Mouse (Mus musculus) stomach, embryonic 15.5 days (tissue): ENCODE data around the gene Cnot4. TPM values are rescaled to one million over a fixed set of nuclear protein-coding genes. Genes with fewer than 3 reads are reported as not detected.
"Not testable (repeated sequence)": the region's sequence is repeated elsewhere in the genome, so short reads cannot be mapped to it uniquely, and the experiment has no call there.

Source experiments
- ATAC-seq: fragments of 200-750 bp; cut with Nextera tagmentation; 2 replicates; pipeline ENCODE4 v1.8.0; 2017; ENCODE audit warnings: low read depth, moderate number of reproducible peaks, moderate TSS enrichment; ENCODE audit not compliant: insufficient read depth, low FRiP score
- H3K27ac ChIP-seq: fragments of 300-500 bp; sonication (generic); 2 replicates; pipeline ENCODE4 v1.5.1; 2015; ENCODE audit warnings: mild to moderate bottlenecking, inconsistent platforms
- H3K27me3 ChIP-seq: fragments of 300-500 bp; sonication (generic); replicated peaks from 2 replicates; pipeline ENCODE4 v1.6.1; 2015; ENCODE audit warnings: inconsistent platforms
- H3K36me3 ChIP-seq: fragments of 300-500 bp; sonication (generic); 2 replicates; pipeline ENCODE4 v1.6.1; 2015; ENCODE audit warnings: inconsistent platforms
- H3K4me1 ChIP-seq: fragments of 300-500 bp; sonication (generic); 2 replicates; pipeline ENCODE4 v1.6.1; 2015; ENCODE audit warnings: inconsistent platforms
- H3K4me2 ChIP-seq: fragments of 300-500 bp; sonication (generic); 2 replicates; pipeline ENCODE4 v1.6.1; 2015; ENCODE audit warnings: mild to moderate bottlenecking, inconsistent platforms
- H3K4me3 ChIP-seq: fragments of 300-500 bp; sonication (generic); replicated peaks from 2 replicates; pipeline ENCODE4 v1.5.1; 2015; ENCODE audit warnings: inconsistent platforms
- H3K9ac ChIP-seq: fragments of 300-500 bp; sonication (generic); 2 replicates; pipeline ENCODE4 v1.6.1; 2015; ENCODE audit warnings: inconsistent platforms
- H3K9me3 ChIP-seq: fragments of 300-500 bp; sonication (generic); 2 replicates; pipeline ENCODE4 v1.6.1; 2016; ENCODE audit warnings: inconsistent platforms
- WGBS: fragments of 180-500 bp; shearing (Covaris S2); methylation state at CpG from one replicate; pipeline ENCODE4 v1.1.7; 2015; 5-methylcytosine and 5-hydroxymethylcytosine counted together
- polyA plus RNA-seq: library from polyadenylated mRNA; unstranded; fragments of >200 nt; fragmentation: Nextera tagmentation; extraction: Ambion mirVana; gene quantifications from 2 replicates; pipeline ENCODE4 v1.2.1, GENCODE M21; 2015

Cnot4 gene
- 22.7 and 25.4 TPM in 2 replicates for polyA plus RNA-seq

- peak; percentile 99 for ATAC-seq
- Histone ChIP-seq H3K4me2 (peak within 1 kb of the TSS; percentile 90), H3K9ac (peak within 1 kb of the TSS; percentile 86), H3K4me1 (peaks cover 11% of the 10 kb centered on the region; the same call in 1 of the 2 replicates), H3K36me3 (no peaks in the 10 kb centered on the region), H3K4me3 (peak within 1 kb of the TSS; percentile 83), H3K27me3 (no peaks in the 10 kb centered on the region), H3K9me3 (no peaks in the 10 kb centered on the region), H3K27ac (peak within 1 kb of the TSS; percentile 94)
- under 1% methylated on average over 55 of the region's 55 CpGs for WGBS
Observed at GRCm38 (mm10) chr6:35133579-35134488, at the start of gene Cnot4. Gene Cnot4, minus strand, starts transcription at chr6:35133724.

- 96% methylated on average over 3 of the region's 3 CpGs for WGBS
Observed at GRCm38 (mm10) chr6:35179299-35179698, 45.8 kb upstream of the Cnot4 start.

DNA sequence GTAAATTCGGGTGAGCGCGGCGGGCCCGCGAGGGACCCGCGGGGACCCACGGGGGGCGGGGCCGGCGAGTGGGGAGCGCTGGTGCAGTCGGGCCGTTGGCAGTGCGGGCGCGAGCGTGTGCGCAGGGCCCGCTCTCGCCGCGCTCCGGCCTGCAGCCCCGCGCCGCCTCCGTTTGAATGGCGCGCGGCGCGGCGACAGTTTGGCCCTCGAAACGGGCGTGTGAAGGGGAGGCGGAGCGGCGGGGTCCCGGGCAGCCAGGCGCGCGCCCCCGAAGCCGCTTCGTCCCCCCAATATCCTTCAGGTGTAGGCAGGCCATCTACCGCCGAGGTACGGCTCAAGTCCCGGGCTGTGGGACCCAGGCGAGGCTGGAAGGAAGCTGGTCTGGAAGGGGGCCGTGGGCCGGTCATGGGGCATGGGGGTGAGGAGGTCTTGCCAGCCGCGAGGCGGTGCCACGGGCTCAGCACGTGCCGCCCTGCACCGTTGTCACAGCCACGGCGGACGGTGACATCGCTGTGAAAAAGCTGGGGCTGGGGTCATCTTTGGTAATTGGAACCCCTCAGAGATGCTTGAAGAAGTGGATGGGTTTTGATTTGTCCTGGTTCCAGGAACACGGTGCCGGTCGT lies 44.2 kb upstream of the Cnot4 start:
- Histone ChIP-seq H3K27me3 (no peaks in the 10 kb centered on the region), H3K27ac (peak overlapping the region; percentile 93), H3K4me1 (peaks cover 5% of the 10 kb centered on the region; the same call in 1 of the 2 replicates), H3K9me3 (no peaks in the 10 kb centered on the region), H3K36me3 (no peaks in the 10 kb centered on the region), H3K4me3 (peak overlapping the region; percentile 70), H3K4me2 (peak overlapping the region; percentile 63), H3K9ac (peak overlapping the region; percentile 84)
- WGBS = under 1% methylated on average over 69 of the region's 69 CpGs
- peak; percentile 68; the same call in 1 of the 2 replicates for ATAC-seq

More at GRCm38 (mm10) chr6:35179299-35179698, 45.8 kb upstream of the Cnot4 start:
- not testable (repeated sequence) for H3K4me1 ChIP-seq, H3K27ac ChIP-seq, H3K9me3 ChIP-seq, H3K4me3 ChIP-seq, ATAC-seq, H3K27me3 ChIP-seq, H3K9ac ChIP-seq, H3K36me3 ChIP-seq, H3K4me2 ChIP-seq

DNA sequence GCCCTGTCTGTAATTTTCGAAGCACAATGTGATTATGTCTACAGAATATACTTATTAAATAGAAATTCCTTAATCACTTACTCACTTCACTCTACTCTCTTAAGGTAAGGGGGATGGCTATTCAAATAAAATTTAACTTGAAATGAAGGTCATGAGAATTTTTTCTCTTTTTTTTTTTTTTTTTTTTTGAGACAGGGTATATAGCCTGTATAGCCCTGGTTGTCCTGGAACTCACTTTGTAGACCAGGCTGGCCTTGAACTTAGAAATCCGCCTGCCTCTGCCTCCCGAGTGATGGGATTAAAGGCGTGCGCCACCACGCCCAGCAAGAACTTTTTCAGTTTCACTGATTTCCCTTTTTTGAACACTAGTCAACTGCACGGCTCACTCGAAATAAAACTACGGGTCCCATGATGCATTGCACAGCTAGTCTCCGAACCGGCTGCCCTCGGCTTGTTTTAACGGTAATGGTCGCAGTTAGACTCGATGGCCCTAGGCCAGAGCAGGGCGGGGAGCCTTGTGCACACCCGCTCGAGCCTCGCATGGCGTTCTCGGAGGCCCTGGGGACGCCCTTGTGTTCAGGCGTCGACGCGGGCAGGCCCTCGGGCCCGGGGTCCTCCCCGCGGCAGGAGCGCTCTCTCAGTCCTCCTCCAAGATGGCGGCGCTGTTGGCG lies 43.6 kb upstream of the Cnot4 start, which contains the start of gene Nup205:
TSS of gene Nup205 (plus strand) at position 443 of the 671 bp plus-strand sequence.
- 3% methylated on average over 34 of the region's 34 CpGs for WGBS
- Histone ChIP-seq H3K27ac (peak within 1 kb of the TSS; percentile 93), H3K27me3 (no peaks in the 10 kb centered on the region), H3K4me3 (peak within 1 kb of the TSS; percentile 70), H3K9ac (peak within 1 kb of the TSS; percentile 84), H3K4me2 (peak within 1 kb of the TSS; percentile 63), H3K4me1 (peaks cover 4% of the 10 kb centered on the region; the same call in 1 of the 2 replicates), H3K36me3 (no peaks in the 10 kb centered on the region), H3K9me3 (no peaks in the 10 kb centered on the region)
- ATAC-seq = peak; percentile 89

- H3K9me3 ChIP-seq = no peaks in the 10 kb centered on the region
- H3K9ac ChIP-seq = no peak overlapping the region
- no peaks in the 10 kb centered on the region for H3K36me3 ChIP-seq
- H3K4me1 ChIP-seq = no peaks in the 10 kb centered on the region
- H3K27me3 ChIP-seq = no peaks in the 10 kb centered on the region
- H3K4me3 ChIP-seq = no peak overlapping the region
- no peak overlapping the region for H3K27ac ChIP-seq
- no peak for ATAC-seq
- H3K4me2 ChIP-seq = no peak overlapping the region
- 80% methylated on average over 4 of the region's 4 CpGs for WGBS
Observed at GRCm38 (mm10) chr6:35173181-35173580, 39.7 kb upstream of the Cnot4 start.

- WGBS = 64% methylated on average over 3 of the region's 3 CpGs
- not testable (repeated sequence) for ATAC-seq
Observed at GRCm38 (mm10) chr6:35172028-35172427, 38.5 kb upstream of the Cnot4 start.

GRCm38 (mm10) chr6:35169250-35169649 lies 35.7 kb upstream of the Cnot4 start:
- Histone ChIP-seq H3K4me1 (no peaks in the 10 kb centered on the region), H3K4me3 (no peak overlapping the region), H3K27ac (no peak overlapping the region), H3K9ac (no peak overlapping the region), H3K27me3 (no peaks in the 10 kb centered on the region), H3K36me3 (no peaks in the 10 kb centered on the region), H3K4me2 (no peak overlapping the region), H3K9me3 (no peaks in the 10 kb centered on the region)
- no peak for ATAC-seq
- 51% methylated on average over 4 of the region's 4 CpGs for WGBS

More at GRCm38 (mm10) chr6:35172028-35172427, 38.5 kb upstream of the Cnot4 start:
- H3K4me1 ChIP-seq, H3K9ac ChIP-seq, H3K27me3 ChIP-seq, H3K4me3 ChIP-seq, H3K27ac ChIP-seq, H3K4me2 ChIP-seq, H3K36me3 ChIP-seq, H3K9me3 ChIP-seq: not testable (repeated sequence)

DNA sequence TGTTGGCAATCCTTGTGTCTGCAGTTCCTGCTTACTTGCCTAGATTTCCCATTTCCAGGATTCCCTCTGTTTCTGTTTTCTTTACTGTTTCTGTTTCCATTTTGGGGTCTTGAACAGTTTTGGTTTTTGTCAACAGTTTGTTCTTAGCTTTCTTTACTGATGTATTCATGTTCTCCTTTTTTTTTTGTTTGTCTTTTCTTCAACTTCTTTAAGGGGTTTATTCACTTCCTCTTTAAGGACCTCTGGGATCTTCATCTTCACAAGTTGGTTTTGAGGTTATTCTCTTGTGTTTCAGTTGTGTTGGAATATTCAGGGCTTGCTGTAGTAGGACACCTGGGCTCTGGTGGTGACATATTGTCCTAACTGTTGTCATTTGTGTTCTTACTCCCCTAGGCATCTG lies 21.0 kb upstream of the Cnot4 start:
- no peak for ATAC-seq
- H3K4me1 ChIP-seq = no peaks in the 10 kb centered on the region

GRCm38 (mm10) chr6:35147726-35148422 lies 14.3 kb upstream of the Cnot4 start:
- no peaks in the 10 kb centered on the region for H3K36me3 ChIP-seq
- no peaks in the 10 kb centered on the region for H3K9me3 ChIP-seq
- no peak overlapping the region for H3K27ac ChIP-seq
- H3K9ac ChIP-seq = no peak overlapping the region
- 72% methylated on average over 3 of the region's 3 CpGs for WGBS
- H3K27me3 ChIP-seq = no peaks in the 10 kb centered on the region
- H3K4me1 ChIP-seq = no peaks in the 10 kb centered on the region
- ATAC-seq = no peak
- H3K4me3 ChIP-seq = no peak overlapping the region
- H3K4me2 ChIP-seq = no peak overlapping the region

More for the DNA sequence above, 21.0 kb upstream of the Cnot4 start:
- Histone ChIP-seq H3K9ac (no peak overlapping the region), H3K27ac (no peak overlapping the region), H3K27me3 (no peaks in the 10 kb centered on the region), H3K4me3 (no peak overlapping the region), H3K4me2 (no peak overlapping the region), H3K36me3 (no peaks in the 10 kb centered on the region), H3K9me3 (no peaks in the 10 kb centered on the region)

DNA sequence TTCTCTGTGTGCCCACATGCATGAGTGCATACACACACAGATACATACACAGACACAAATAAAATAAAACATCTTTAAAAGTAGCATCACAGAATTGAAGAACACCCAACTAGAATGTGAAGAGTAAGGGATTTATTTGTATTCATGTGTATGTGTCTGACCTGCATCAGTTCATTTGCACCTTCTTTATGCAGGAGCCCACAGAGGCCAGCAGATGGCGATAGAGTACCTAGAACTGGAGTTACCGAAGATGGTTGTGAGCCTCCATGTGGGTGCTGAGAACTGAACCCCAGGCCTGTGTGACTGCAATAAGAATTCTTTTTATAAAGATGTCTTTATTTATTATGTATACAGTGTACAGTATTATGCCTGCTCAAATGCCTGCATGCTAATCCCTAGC lies 12.0 kb upstream of the Cnot4 start:
- Histone ChIP-seq H3K27ac (no peak overlapping the region), H3K27me3 (no peaks in the 10 kb centered on the region), H3K4me1 (no peaks in the 10 kb centered on the region), H3K36me3 (no peaks in the 10 kb centered on the region), H3K4me2 (no peak overlapping the region), H3K4me3 (no peak overlapping the region), H3K9ac (no peak overlapping the region), H3K9me3 (no peaks in the 10 kb centered on the region)
- WGBS = 78% methylated on average over 2 of the region's 2 CpGs
- ATAC-seq = no peak

DNA sequence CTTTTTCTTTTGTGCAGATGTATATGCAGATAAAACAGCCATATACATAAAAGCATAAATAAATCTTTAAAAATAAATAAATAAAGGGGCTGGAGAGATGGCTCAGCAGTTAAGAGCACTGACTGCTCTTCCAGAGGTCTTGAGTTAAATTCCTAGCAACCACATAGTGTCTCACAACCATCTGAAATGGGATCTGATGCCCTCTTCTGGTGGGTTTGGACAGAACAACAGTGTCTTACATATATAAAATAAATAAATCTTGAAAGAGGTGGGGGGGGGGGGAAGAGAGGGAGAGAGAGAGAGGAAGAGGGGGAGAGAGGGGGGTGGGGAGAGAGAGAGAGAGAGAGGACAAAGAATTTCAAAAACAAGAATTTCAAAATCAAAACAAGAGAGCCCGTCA lies 6.8 kb upstream of the Cnot4 start:
- 92% methylated on average over 1 of the region's 1 CpGs for WGBS
- no peak for ATAC-seq
- Histone ChIP-seq H3K4me2 (no peak overlapping the region), H3K9ac (no peak overlapping the region), H3K27ac (no peak overlapping the region), H3K4me1 (no peaks in the 10 kb centered on the region), H3K27me3 (no peaks in the 10 kb centered on the region), H3K9me3 (no peaks in the 10 kb centered on the region), H3K4me3 (no peak overlapping the region), H3K36me3 (no peaks in the 10 kb centered on the region)
